Mouse (Mus musculus) cerebellum, adult 11-12 months (tissue): ENCODE measurements at regions not wholly inside any gene's neighbourhood (a gene's known extent, or its start where the extent isn't known, plus 50 kb on each side); places are given as distances from the start of the nearest gene placed in this dataset.
A peak's percentile ranks its signal among the peaks of the same experiment; 100 is the strongest.

Source experiments
- DNase-seq: peaks from one replicate; pipeline ENCODE4 v3.0.0; 2022

DNA sequence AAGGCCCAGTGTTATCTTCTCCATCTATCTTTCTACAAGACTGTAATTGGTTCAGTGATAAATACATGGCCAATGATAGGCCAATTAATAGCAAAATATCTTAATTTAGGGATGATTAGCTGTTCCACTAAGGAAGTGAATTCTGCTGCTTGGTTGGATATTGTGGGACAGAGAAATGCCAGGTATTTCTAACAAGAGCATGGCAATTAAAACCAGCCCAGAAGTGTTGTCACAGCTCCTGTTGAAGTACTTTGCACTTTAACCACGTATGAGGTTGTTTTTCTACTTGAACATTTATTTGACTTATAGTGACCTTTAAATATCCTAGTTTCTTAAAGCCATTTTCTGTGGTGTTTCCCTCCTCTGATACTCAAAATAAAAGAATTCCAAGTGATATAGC, 65.7 kb upstream of the Acsl4 start:
- no peak for DNase-seq

DNA sequence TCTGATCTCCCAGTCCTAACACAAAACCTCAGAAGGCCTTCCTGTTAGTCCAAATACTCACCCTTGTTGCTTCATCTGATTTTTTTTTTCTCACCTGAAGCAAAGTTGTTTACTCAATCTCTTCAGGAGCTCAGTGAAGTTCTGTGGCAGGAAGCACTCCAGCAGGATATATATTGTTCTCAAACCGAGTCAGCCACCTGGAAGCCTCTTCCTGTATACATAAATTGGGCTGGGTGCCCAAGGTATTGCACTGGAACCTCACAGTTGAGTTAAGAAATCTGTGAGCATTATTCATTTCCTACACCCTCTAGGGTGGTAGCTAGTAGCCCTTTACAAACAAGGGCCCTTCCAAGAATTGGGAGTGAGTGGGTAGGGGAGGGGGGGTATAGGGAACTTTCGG, 73.8 kb upstream of the Acsl4 start:
- no peak for DNase-seq

GRCm38 (mm10) chrX:142464756-142465155, 74.4 kb upstream of the Acsl4 start:
- DNase-seq = no peak

- no peak for DNase-seq
Observed at GRCm38 (mm10) chrX:142467850-142468256, 77.5 kb upstream of the Acsl4 start.

- DNase-seq = no peak
Observed at GRCm38 (mm10) chrX:142468388-142468787, 78.1 kb upstream of the Acsl4 start.

GRCm38 (mm10) chrX:142469048-142469634, 78.8 kb upstream of the Acsl4 start:
- DNase-seq = no peak

GRCm38 (mm10) chrX:142470083-142470482, 79.7 kb upstream of the Acsl4 start:
- DNase-seq = no peak

DNA sequence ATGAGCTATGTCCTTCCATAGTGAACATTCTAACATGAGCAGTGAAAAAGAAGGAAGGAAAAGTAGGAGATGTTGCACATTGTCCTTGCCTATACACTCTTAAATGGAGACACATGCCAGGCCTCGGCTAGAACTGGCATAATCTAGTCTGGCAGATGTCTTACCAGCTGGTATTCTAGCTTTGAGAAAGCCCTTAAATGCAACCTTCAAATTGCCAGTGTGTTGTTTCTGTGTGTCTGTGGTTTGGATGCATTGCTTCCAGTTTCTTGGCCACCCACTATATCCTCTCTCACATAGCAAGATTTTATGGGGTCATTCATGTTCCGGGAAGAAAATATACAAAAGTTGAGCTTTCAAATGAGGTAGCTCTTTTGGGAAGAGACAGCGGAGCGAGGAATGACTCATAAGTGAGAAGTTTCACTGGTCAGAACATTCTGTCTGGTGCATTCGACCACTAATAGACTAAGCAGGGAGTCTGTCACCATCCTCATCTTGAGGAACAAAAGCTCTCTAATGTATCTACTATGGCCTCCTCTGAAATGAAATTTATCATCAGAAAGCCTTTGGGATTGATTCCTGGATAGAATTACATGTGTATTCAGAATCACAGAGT, 91.0 kb upstream of the Acsl4 start:
- no peak for DNase-seq

DNA sequence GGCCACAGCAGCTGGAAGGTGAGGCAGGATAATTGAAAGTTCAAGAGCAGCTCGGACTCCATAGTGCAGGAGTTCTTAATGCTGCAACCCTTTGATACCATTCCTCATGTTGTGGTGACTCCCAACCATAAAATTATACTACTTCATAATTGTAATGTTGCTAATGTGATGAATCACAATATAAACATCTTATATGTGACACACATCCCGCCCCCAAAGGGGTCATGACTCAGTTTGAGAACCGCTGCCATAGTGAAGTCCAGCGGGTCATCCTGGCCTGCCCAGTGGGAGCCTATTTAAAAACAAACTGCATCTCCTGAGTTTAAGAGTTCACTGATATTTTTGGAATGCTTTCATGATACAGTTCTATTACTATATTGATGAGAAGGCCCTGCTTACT, 97.7 kb upstream of the Acsl4 start:
- no peak for DNase-seq

DNA sequence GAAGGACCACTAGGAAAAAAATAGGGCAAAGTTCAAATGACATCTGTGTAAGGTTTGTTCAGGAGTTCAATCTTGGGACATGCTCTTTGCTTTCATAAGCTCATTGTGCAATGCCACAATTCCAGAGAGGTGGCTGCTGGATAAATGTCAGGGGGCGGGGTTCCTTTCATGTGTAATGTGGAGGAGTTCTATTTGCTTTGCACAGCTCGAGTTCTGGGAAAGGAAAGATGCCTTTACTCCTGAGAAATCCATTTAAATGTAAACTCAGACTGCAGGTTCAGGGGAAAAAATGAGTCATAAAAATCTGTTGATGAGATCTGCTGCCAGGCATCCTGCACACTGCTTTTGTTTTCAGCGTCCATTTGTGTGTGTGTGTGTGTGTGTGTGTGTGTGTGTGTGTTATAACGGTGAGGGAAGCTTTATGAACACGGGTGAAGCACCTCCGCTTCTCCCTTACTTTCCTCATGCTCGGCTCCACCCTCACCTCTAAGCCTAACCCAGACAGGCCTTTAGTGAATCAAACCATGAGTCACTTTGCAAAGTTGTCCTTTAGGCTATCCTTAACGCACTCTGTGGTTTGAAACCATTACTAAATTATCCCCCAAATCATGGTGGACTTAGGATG, 99.9 kb upstream of the Acsl4 start:
- DNase-seq = no peak

DNA sequence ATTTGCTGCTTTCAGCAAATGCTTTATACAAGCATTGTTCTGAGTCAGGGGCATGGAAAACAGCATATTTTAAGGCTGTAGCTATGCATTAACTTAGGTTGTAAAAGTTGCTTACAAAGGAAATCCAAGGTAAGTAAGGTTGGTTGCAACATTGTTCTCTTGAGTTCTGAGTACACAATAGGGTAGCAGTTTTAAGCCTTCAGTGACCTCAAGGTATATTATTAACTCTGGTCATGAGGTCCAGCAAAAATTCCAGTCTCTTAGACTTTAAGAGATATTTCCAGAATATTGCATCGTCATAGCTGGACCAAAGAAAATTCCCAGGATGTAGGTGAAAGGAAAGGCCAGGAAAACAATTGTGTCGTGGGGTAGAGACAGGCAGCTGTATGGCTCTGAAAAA, 110.8 kb upstream of the Acsl4 start:
- DNase-seq = no peak

DNA sequence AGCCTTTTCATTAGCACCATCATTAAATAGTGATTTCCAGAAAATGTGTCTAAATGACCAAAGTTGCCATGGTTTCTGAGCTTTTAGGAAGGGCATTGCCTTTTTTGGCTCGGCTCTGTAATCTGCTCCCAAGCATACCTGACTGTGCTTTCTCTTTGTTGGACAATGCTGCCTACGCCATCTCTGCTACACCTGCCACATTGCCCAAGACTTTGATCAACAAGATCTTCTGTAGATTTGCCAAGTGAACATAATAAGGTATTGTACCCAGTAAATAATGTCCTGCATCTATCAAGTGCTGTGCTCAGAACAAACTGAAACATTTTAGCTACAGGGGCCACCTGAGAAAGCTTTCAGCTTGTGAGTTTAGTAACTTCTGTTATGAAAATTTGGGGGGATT, 114.6 kb upstream of the Acsl4 start:
- no peak for DNase-seq

GRCm38 (mm10) chrX:142507475-142507874, 117.1 kb upstream of the Acsl4 start:
- DNase-seq = no peak

GRCm38 (mm10) chrX:142516406-142517131, 126.2 kb upstream of the Acsl4 start:
- DNase-seq = no peak

GRCm38 (mm10) chrX:142517205-142517604, 126.9 kb upstream of the Acsl4 start:
- DNase-seq = no peak

DNA sequence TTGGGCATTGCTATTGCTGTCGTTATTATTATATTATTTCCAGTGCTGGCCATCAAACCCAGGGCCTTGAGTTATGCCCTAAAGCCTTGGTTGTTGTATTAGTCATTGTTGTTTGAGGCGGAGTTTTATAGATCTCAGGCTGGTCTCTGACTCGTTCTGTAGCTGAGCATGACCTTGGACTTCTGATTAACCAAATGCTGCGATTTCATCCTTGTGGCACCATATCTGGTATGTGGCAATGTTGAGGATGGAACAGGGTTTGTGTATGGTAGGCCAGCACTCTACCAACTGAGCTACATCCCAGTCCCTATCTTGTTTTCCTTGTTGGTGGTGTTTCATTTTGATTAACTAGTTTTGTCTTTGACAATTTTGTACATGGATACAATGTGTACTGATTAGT, 130.7 kb upstream of the Acsl4 start:
- DNase-seq = no peak

- no peak for DNase-seq
Observed at GRCm38 (mm10) chrX:142526953-142527352, 136.6 kb upstream of the Acsl4 start.

DNA sequence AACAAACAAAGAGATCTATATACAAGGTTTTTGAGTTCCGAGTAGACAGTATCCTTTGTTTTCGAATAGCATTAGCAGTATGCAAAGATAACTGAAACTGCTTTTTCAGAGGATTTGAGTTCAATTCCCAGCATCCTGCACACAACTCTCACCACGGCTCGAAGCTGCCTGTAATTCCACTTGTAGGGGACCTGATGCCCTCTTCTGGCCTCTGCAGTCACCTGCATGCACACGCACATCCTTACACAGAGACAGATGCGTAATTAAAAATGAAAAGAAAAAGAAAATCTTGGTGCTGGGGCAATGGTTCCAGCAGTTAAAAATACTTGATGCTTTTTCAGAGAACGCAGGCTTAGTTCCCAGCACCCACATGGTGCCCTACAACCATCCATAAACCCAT, 139.6 kb upstream of the Acsl4 start:
- DNase-seq = no peak

DNA sequence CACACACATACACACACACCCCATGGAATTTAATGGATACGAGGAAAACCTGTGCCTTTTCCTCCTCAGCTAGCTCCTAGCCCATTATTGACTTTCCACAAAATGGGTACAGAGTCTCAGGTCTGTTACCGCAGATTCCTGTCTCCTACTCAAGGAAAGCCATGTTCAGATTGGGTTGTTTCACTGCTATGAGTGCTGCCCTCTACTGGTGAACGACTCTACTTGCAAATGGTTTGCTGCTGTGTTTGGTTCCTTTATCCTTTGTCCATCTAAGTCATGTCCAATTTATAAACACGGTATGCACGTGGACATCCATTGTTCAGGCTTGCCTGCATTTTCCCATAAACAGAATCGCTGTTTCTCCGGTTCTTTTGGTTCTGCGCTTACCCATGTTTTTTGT, 144.4 kb upstream of the Acsl4 start:
- DNase-seq = no peak

GRCm38 (mm10) chrX:142535540-142535939, 145.2 kb upstream of the Acsl4 start:
- no peak for DNase-seq

DNA sequence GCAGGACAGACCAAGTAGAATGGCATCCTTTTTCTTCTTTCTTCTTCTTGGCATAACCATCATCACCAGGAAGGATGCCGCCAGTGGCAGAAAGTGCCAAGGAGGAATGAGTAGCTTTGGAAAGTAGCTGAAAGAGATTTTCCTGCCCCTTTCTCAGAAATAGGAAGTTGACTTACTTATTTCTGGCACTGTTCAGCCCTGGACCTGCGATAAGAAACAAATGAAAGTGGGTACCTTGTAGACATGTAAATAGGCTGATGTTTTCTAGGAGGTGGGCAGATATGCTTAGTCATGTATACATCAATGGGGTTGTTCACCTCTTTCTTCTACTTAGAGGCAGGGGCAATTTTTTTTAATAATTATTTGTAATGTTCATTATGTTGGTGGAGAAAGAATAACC, 145.3 kb upstream of the Tmem164 start:
- DNase-seq = no peak

DNA sequence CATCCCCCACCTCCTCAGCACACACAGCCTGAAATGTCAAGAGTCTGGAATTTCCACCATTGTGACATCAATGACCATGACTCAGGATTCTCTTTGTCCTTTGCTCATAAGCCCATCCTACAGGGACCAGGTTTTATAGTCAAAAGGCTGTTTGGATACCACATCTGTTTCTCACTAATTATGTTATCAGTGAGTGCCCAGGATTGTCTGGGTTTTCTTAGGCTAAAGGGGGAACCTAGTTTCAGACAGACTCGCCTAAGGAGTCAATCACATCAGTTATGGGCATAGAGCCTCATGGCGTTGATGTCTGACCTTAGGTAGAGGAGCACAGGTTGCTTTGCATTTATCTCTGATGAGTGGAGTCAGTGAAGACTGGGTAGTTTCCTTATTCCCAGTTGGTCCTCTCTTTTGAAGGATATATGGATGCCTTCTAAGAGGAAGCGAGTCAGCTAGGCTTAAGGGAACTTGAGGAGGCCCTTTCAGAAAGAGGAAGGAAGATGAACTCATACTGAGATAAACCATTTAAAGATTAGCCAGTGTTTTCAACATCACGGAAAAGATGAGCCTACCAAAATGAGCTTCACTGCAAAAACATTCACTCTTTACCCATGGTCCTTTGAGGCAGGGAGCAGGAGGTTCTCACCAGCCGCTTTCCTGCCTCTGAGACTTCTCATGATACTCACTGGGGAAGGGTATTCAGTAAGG, 143.8 kb upstream of the Tmem164 start:
- DNase-seq = no peak

DNA sequence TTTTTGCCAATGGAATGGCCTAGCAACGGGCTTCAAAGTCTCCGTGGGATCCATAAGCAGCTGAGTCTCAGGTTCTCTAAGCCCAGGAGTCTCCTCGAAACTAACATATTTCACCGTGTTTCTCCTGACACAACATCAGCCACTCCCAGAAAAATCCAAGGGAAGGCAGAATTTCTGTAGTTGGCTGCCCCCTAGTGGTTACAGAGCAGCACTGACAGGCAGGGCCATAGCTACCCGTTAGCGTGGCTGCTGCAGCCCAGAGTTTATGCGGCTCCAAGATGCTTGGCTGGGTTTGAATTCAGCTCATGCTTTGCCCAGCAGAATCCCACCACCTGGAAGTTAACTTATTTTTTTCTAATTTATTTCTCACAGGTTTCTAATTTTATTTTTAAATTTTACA, 140.9 kb upstream of the Tmem164 start:
- peak; percentile 40 for DNase-seq
